Mouse (Mus musculus) lung, postnatal 0 days (tissue): Measurements from ENCODE around the gene Stxbp6. TPM values are rescaled to one million over a fixed set of nuclear protein-coding genes. Genes with fewer than 3 reads are reported as not detected.

Source experiments
- ATAC-seq: fragments of 200-750 bp; cut with Nextera tagmentation; 2 replicates; pipeline ENCODE4 v1.8.0; 2017; ENCODE audit warnings: moderate library complexity
- DNase-seq: peaks from one replicate; pipeline ENCODE4 v3.0.0-alpha.2; 2016; ENCODE audit warnings: low spot score
- H3K27ac ChIP-seq: fragments of 300-500 bp; sonication (generic); 2 replicates; pipeline ENCODE4 v1.5.1; 2014; ENCODE audit warnings: antibody characterized with exemption, mild to moderate bottlenecking, low read length, mixed read lengths
- H3K27me3 ChIP-seq: fragments of 300-500 bp; sonication (generic); replicated peaks from 2 replicates; pipeline ENCODE4 v1.6.1; 2014; ENCODE audit warnings: low read length, mixed read lengths; ENCODE audit not compliant: insufficient read depth
- H3K36me3 ChIP-seq: fragments of 300-500 bp; sonication (generic); 2 replicates; pipeline ENCODE4 v1.6.1; 2014; ENCODE audit warnings: low read length, mixed read lengths; ENCODE audit not compliant: insufficient read depth
- H3K4me1 ChIP-seq: fragments of 300-500 bp; sonication (generic); 2 replicates; pipeline ENCODE4 v1.6.1; 2014; ENCODE audit warnings: antibody characterized with exemption, low read depth, low read length, mixed read lengths; ENCODE audit not compliant: insufficient read depth
- H3K4me2 ChIP-seq: fragments of 300-500 bp; sonication (generic); replicated peaks from 2 replicates; pipeline ENCODE4 v1.6.1; 2014; ENCODE audit warnings: low read depth, mild to moderate bottlenecking, low read length, moderate library complexity, mixed read lengths
- H3K4me3 ChIP-seq: fragments of 300-500 bp; sonication (generic); 2 replicates; pipeline ENCODE4 v1.5.1; 2014; ENCODE audit warnings: low read depth, low read length
- H3K9ac ChIP-seq: fragments of 300-500 bp; sonication (generic); replicated peaks from 2 replicates; pipeline ENCODE4 v1.6.1; 2014; ENCODE audit warnings: low read depth, mild to moderate bottlenecking
- H3K9me3 ChIP-seq: fragments of 300-500 bp; sonication (generic); 2 replicates; pipeline ENCODE4 v1.6.1; 2016; ENCODE audit warnings: low read length, mixed read lengths
- CTCF ChIP-seq: IDR thresholded peaks from 2 replicates; pipeline ENCODE4 v1.5.1; 2016; ENCODE audit warnings: antibody characterized with exemption, mild to moderate bottlenecking
- EP300 ChIP-seq: IDR thresholded peaks from 2 replicates; pipeline ENCODE4 v1.6.1; 2016; ENCODE audit warnings: antibody characterized with exemption, mild to moderate bottlenecking, control low read depth
- WGBS: fragments of 180-500 bp; shearing (Covaris S2); extraction: QIAGEN DNeasy Blood & Tissue Kit; methylation state at CpG from one replicate; pipeline ENCODE4 v1.1.7; 2014; 5-methylcytosine and 5-hydroxymethylcytosine counted together
- polyA plus RNA-seq: library from polyadenylated mRNA; unstranded; fragments of >200 nt; fragmentation: Nextera tagmentation; extraction: Ambion mirVana; gene quantifications from 2 replicates; pipeline ENCODE4 v1.2.1, GENCODE M21; 2015

The Stxbp6 gene
- polyA plus RNA-seq, 1 experiment from 2014 or later = 22.1 TPM

GRCm38 (mm10) chr12:44939106-44939505, 135.4 kb downstream of the Stxbp6 start:
- no peaks in the 10 kb centered on the region for H3K36me3 ChIP-seq
- ATAC-seq (no peak), DNase-seq (no peak)
- no peak overlapping the region for H3K4me2 ChIP-seq
- no peak overlapping the region for H3K27ac ChIP-seq
- H3K27me3 ChIP-seq = no peaks in the 10 kb centered on the region
- H3K4me3 ChIP-seq = no peak overlapping the region
- H3K9ac ChIP-seq = no peak overlapping the region
- no peaks in the 10 kb centered on the region for H3K9me3 ChIP-seq
- TF ChIP-seq CTCF (no peak), EP300 (no peak)
- 60% methylated on average over 8 of the region's 8 CpGs for WGBS
- no peaks in the 10 kb centered on the region for H3K4me1 ChIP-seq

GRCm38 (mm10) chr12:44932954-44933353, 141.6 kb downstream of the Stxbp6 start:
- no peak for DNase-seq
- Histone ChIP-seq H3K36me3 (no peaks in the 10 kb centered on the region), H3K4me2 (no peak overlapping the region), H3K27me3 (no peaks in the 10 kb centered on the region), H3K4me1 (no peaks in the 10 kb centered on the region), H3K27ac (no peak overlapping the region), H3K9ac (no peak overlapping the region), H3K4me3 (no peak overlapping the region), H3K9me3 (no peaks in the 10 kb centered on the region)
- TF ChIP-seq CTCF (no peak), EP300 (no peak)
- 81% methylated on average over 6 of the region's 6 CpGs for WGBS
- no peak for ATAC-seq

GRCm38 (mm10) chr12:44931716-44932115, 142.8 kb downstream of the Stxbp6 start:
- no peaks in the 10 kb centered on the region for H3K9me3 ChIP-seq
- H3K36me3 ChIP-seq = no peaks in the 10 kb centered on the region
- no peaks in the 10 kb centered on the region for H3K27me3 ChIP-seq
- no peak overlapping the region for H3K4me3 ChIP-seq
- no peak overlapping the region for H3K4me2 ChIP-seq
- TF ChIP-seq EP300 (peak; percentile 46), CTCF (no peak)
- no peaks in the 10 kb centered on the region for H3K4me1 ChIP-seq
- H3K9ac ChIP-seq = no peak overlapping the region
- DNase-seq = peak; percentile 7
- WGBS = 55% methylated on average over 7 of the region's 7 CpGs
- ATAC-seq = peak; percentile 38; the same call in 1 of the 2 replicates
- H3K27ac ChIP-seq = no peak overlapping the region

GRCm38 (mm10) chr12:44928456-44928855, 146.1 kb downstream of the Stxbp6 start:
- DNase-seq = peak; percentile 22
- H3K4me1 ChIP-seq = no peaks in the 10 kb centered on the region
- 43% methylated on average over 3 of the region's 3 CpGs for WGBS
- no peaks in the 10 kb centered on the region for H3K9me3 ChIP-seq
- H3K36me3 ChIP-seq = no peaks in the 10 kb centered on the region
- H3K9ac ChIP-seq = no peak overlapping the region
- H3K27ac ChIP-seq = no peak overlapping the region
- TF ChIP-seq CTCF = no peak
- TF ChIP-seq EP300 = no peak
- ATAC-seq = peak; percentile 72
- no peaks in the 10 kb centered on the region for H3K27me3 ChIP-seq
- H3K4me2 ChIP-seq = no peak overlapping the region
- no peak overlapping the region for H3K4me3 ChIP-seq

- no peaks in the 10 kb centered on the region for H3K27me3 ChIP-seq
- no peak for TF ChIP-seq CTCF
- no peak for TF ChIP-seq EP300
- no peak overlapping the region for H3K4me3 ChIP-seq
- no peaks in the 10 kb centered on the region for H3K36me3 ChIP-seq
- no peak overlapping the region for H3K4me2 ChIP-seq
- ATAC-seq (no peak), DNase-seq (no peak)
- no peak overlapping the region for H3K27ac ChIP-seq
- no peaks in the 10 kb centered on the region for H3K9me3 ChIP-seq
- no peak overlapping the region for H3K9ac ChIP-seq
- no peaks in the 10 kb centered on the region for H3K4me1 ChIP-seq
- WGBS = 80% methylated on average over 3 of the region's 3 CpGs
These were observed 148.6 kb downstream of the Stxbp6 start for GRCm38 (mm10) chr12:44925901-44926300.

GRCm38 (mm10) chr12:44923273-44923672, 151.2 kb downstream of the Stxbp6 start:
- ATAC-seq = no peak
- no peak for TF ChIP-seq EP300
- no peak for TF ChIP-seq CTCF
- Histone ChIP-seq H3K9me3 (no peaks in the 10 kb centered on the region), H3K4me2 (no peak overlapping the region), H3K9ac (no peak overlapping the region), H3K27me3 (no peaks in the 10 kb centered on the region), H3K36me3 (no peaks in the 10 kb centered on the region), H3K4me3 (no peak overlapping the region), H3K4me1 (no peaks in the 10 kb centered on the region), H3K27ac (no peak overlapping the region)
- WGBS = 88% methylated on average over 3 of the region's 3 CpGs
- no peak for DNase-seq

GRCm38 (mm10) chr12:44922241-44922640, 152.3 kb downstream of the Stxbp6 start:
- WGBS = 26% methylated on average over 4 of the region's 4 CpGs

More at GRCm38 (mm10) chr12:44922241-44922640, 152.3 kb downstream of the Stxbp6 start:
- TF ChIP-seq CTCF (no peak), EP300 (no peak)
- Histone ChIP-seq H3K36me3 (no peaks in the 10 kb centered on the region), H3K9ac (no peak overlapping the region), H3K27ac (no peak overlapping the region), H3K9me3 (no peaks in the 10 kb centered on the region), H3K27me3 (no peaks in the 10 kb centered on the region), H3K4me1 (no peaks in the 10 kb centered on the region), H3K4me2 (no peak overlapping the region), H3K4me3 (no peak overlapping the region)
- DNase-seq (peak; percentile 12), ATAC-seq (no peak)
